8 mouse cellular contexts compared by ENCODE assay signal in the genomic region with DNA sequence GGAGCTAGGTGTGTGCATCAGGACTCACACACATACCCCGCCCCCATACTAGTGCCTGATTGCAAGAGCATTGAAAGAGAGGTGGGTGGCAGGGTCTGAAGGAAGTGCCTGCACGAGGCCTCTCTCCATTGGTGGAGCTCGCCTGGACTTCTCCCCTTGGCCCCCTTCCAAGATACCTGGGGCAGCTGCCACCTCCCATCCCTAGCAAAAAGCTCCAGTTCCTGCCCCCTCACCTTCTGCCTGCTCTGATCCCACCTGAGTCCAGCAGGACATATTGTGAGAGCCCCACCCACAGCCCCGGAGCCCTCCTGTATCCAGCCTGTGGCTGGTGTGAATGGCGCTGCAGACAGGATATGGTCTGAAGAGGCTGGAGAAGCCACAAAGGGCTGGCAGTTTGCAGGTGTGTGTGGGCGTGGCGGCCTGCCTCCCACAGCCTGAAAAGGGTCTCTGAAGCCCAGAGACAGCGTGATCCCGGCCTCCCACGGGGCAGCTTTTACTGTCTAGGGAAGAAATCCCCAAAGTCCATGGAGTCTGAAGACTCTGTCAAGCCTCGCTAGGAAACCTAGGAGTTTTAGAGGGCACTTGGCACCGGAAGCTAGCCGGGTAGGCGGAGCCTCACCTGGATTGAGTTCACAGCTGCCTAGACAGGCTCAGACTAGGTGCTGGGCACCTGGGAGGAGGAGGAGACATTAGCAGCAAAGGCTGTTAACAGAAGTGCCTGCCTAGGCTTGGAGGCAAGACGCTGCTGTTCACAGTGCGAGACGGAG. TPM values are rescaled to one million over a fixed set of nuclear protein-coding genes. Genes with fewer than 3 reads are reported as not detected.
DNase-seq lines count a peak whose midpoint lies in the region; ATAC-seq and TF ChIP-seq lines count a peak whose summit lies in the region.

No protein-coding gene starts in this region.

- 14% methylated on average over 17 of the region's 17 CpGs for WGBS in neural tube, embryonic 11.5 days
- 18% methylated on average over 17 of the region's 17 CpGs for WGBS in hindbrain, embryonic 12.5 days
- 10% methylated on average over 17 of the region's 17 CpGs for WGBS in limb, embryonic 14.5 days
- WGBS in midbrain, embryonic 16.5 days, result 23% methylated on average over 17 of the region's 17 CpGs

- no peak for ATAC-seq in neural tube, embryonic 11.5 days (ENCODE audit: insufficient read depth, low FRiP score, low TSS enrichment)
- no peak for ATAC-seq in hindbrain, embryonic 12.5 days (ENCODE audit: low FRiP score)
- 0 out of 2 replicates have a peak, but pooled peaks have one; percentile 12 for ATAC-seq in limb, embryonic 14.5 days (ENCODE audit: low FRiP score, low read depth)
- ATAC-seq in midbrain, embryonic 16.5 days, result no peak

- no peaks in the 10 kb centered on the region for H3K36me3 ChIP-seq in neural tube, embryonic 11.5 days (ENCODE audit: control insufficient read depth, insufficient read depth, low read length)
- no peaks in the 10 kb centered on the region for H3K36me3 ChIP-seq in hindbrain, embryonic 12.5 days
- no peaks in the 10 kb centered on the region for H3K36me3 ChIP-seq in limb, embryonic 14.5 days (ENCODE audit: control insufficient read depth, insufficient read depth, low read length)
- H3K36me3 ChIP-seq in midbrain, embryonic 16.5 days (ENCODE audit: control insufficient read depth, insufficient read depth, low read length), result no peaks in the 10 kb centered on the region

- no peak overlapping the region for H3K27ac ChIP-seq in neural tube, embryonic 11.5 days (ENCODE audit: low read depth, low read length)
- no peak overlapping the region for H3K27ac ChIP-seq in hindbrain, embryonic 12.5 days
- H3K27ac ChIP-seq in limb, embryonic 14.5 days (replicated peaks; ENCODE audit: low read depth, low read length), result 0 out of 2 replicates have a peak overlapping the region, but pooled peaks have one; percentile 5
- no peak overlapping the region for H3K27ac ChIP-seq in midbrain, embryonic 16.5 days (ENCODE audit: low read length)

- DNase-seq in neural tube, embryonic 11.5 days (ENCODE audit: low spot score), result no peak
- no peak for DNase-seq in neural tube, embryonic 10.5 days (ENCODE audit: extremely low spot score, low spot score)
- peak; percentile 13 for DNase-seq in limb, embryonic 14.5 days (ENCODE audit: low spot score)
- DNase-seq in right cerebral cortex, postnatal 25 days, result no peak
- no peak for DNase-seq in right cerebral cortex, adult 18-20 months
- no peak for DNase-seq in embryo, embryonic 10 days (ENCODE audit: low spot score)

- H3K27me3 ChIP-seq in neural tube, embryonic 11.5 days (ENCODE audit: control insufficient read depth, insufficient read depth, low read length), result 0 out of 2 replicates have a peak, but pooled peaks cover 5% of the 10 kb centered on the region
- peaks cover 12% of the 10 kb centered on the region; the same call in 1 of the 2 replicates for H3K27me3 ChIP-seq in hindbrain, embryonic 12.5 days
- no peaks in the 10 kb centered on the region; the same call in 1 of the 2 replicates for H3K27me3 ChIP-seq in limb, embryonic 14.5 days (ENCODE audit: control insufficient read depth, insufficient read depth, low read length)
- no peaks in the 10 kb centered on the region for H3K27me3 ChIP-seq in midbrain, embryonic 16.5 days (ENCODE audit: control insufficient read depth, insufficient read depth, low read depth, low read length)

- peak; percentile 48; the same call in 1 of the 2 replicates for TF ChIP-seq POLR2A in limb, embryonic 14.5 days (IDR thresholded peaks at IDR 0.05; ENCODE audit: borderline replicate concordance, extremely low read depth, insufficient read depth, insufficient read length)

- H3K4me1 ChIP-seq in neural tube, embryonic 11.5 days (ENCODE audit: control insufficient read depth, insufficient read depth, low read length), result peaks cover 16% of the 10 kb centered on the region
- peaks cover 29% of the 10 kb centered on the region for H3K4me1 ChIP-seq in hindbrain, embryonic 12.5 days
- H3K4me1 ChIP-seq in limb, embryonic 14.5 days (ENCODE audit: control insufficient read depth, insufficient read depth, low read length), result peaks cover 19% of the 10 kb centered on the region
- H3K4me1 ChIP-seq in midbrain, embryonic 16.5 days (ENCODE audit: control insufficient read depth, insufficient read depth, low read length), result peaks cover 24% of the 10 kb centered on the region

- peak overlapping the region; percentile 12; the same call in 1 of the 2 replicates for H3K4me2 ChIP-seq in neural tube, embryonic 11.5 days (ENCODE audit: low read depth)
- H3K4me2 ChIP-seq in hindbrain, embryonic 12.5 days (replicated peaks), result peak overlapping the region; percentile 36
- peak overlapping the region; percentile 41 for H3K4me2 ChIP-seq in limb, embryonic 14.5 days (replicated peaks; ENCODE audit: low read depth, low read length, severe bottlenecking)
- peak overlapping the region; percentile 47 for H3K4me2 ChIP-seq in midbrain, embryonic 16.5 days (ENCODE audit: low read length)

- peak overlapping the region; percentile 18; the same call in 1 of the 2 replicates for H3K9ac ChIP-seq in neural tube, embryonic 11.5 days (ENCODE audit: low read length)
- H3K9ac ChIP-seq in hindbrain, embryonic 12.5 days, result 0 out of 2 replicates have a peak overlapping the region, but pooled peaks have one; percentile 5
- peak overlapping the region; percentile 36; the same call in 1 of the 2 replicates for H3K9ac ChIP-seq in limb, embryonic 14.5 days (ENCODE audit: low read depth, low read length, severe bottlenecking)
- H3K9ac ChIP-seq in midbrain, embryonic 16.5 days (ENCODE audit: low read depth, low read length), result peak overlapping the region; percentile 51

- H3K4me3 ChIP-seq in neural tube, embryonic 11.5 days (ENCODE audit: low read depth, low read length), result no peak overlapping the region
- peak overlapping the region; percentile 15; the same call in 1 of the 2 replicates for H3K4me3 ChIP-seq in hindbrain, embryonic 12.5 days
- H3K4me3 ChIP-seq in limb, embryonic 14.5 days (replicated peaks; ENCODE audit: low read length), result peak overlapping the region; percentile 26
- peak overlapping the region; percentile 25 for H3K4me3 ChIP-seq in midbrain, embryonic 16.5 days (ENCODE audit: low read depth, low read length)

- H3K9me3 ChIP-seq in neural tube, embryonic 11.5 days (ENCODE audit: control insufficient read depth, low read length), result no peaks in the 10 kb centered on the region
- H3K9me3 ChIP-seq in hindbrain, embryonic 12.5 days (replicated peaks), result no peaks in the 10 kb centered on the region
- no peaks in the 10 kb centered on the region for H3K9me3 ChIP-seq in limb, embryonic 14.5 days (ENCODE audit: control insufficient read depth, low read length)
- no peaks in the 10 kb centered on the region for H3K9me3 ChIP-seq in midbrain, embryonic 16.5 days (replicated peaks; ENCODE audit: control insufficient read depth, low read length, poor library complexity, severe bottlenecking)

RNA-seq across cellular contexts. Expression of gene Adgrg1, which starts 2.3 kb away (rescaled TPM):
- polyA plus RNA-seq in neural tube, embryonic 11.5 days (2014; fragmentation: Nextera tagmentation; extraction: Ambion mirVana), result 133 and 140 TPM in 2 replicates
- polyA plus RNA-seq in hindbrain, embryonic 12.5 days (2016; fragmentation: Nextera tagmentation; extraction: Ambion mirVana), result 187 and 194 TPM in 2 replicates
- polyA plus RNA-seq in limb, embryonic 14.5 days (2012; rRNA removed), result 25.6 and 35.2 TPM in 2 replicates
- polyA plus RNA-seq in limb, embryonic 14.5 days (2014; fragmentation: Nextera tagmentation; extraction: Ambion mirVana), result 17.6 and 20.4 TPM in 2 replicates
- polyA plus RNA-seq in midbrain, embryonic 16.5 days (2015; fragmentation: Nextera tagmentation; extraction: Ambion mirVana), result 147 and 153 TPM in 2 replicates

RNA-seq across cellular contexts. Expression of gene Adgrg3, which starts 40.7 kb away (rescaled TPM):
- 3.5 and 4.1 TPM in 2 replicates for polyA plus RNA-seq in neural tube, embryonic 11.5 days (2014; fragmentation: Nextera tagmentation; extraction: Ambion mirVana)
- polyA plus RNA-seq in hindbrain, embryonic 12.5 days (2016; fragmentation: Nextera tagmentation; extraction: Ambion mirVana), result 1.9 TPM in 2 replicates
- 6.7 and 8.0 TPM in 2 replicates for polyA plus RNA-seq in limb, embryonic 14.5 days (2012; rRNA removed)
- polyA plus RNA-seq in limb, embryonic 14.5 days (2014; fragmentation: Nextera tagmentation; extraction: Ambion mirVana), result 3.3 and 4.3 TPM in 2 replicates
- 0.56 and 0.64 TPM in 2 replicates for polyA plus RNA-seq in midbrain, embryonic 16.5 days (2015; fragmentation: Nextera tagmentation; extraction: Ambion mirVana)

RNA-seq across cellular contexts. Expression of gene Adgrg5, which starts 53.3 kb away (rescaled TPM):
- polyA plus RNA-seq in neural tube, embryonic 11.5 days (2014; fragmentation: Nextera tagmentation; extraction: Ambion mirVana), result 0.31 TPM in 1 of 2 replicates, not detected in the other
- polyA plus RNA-seq in hindbrain, embryonic 12.5 days (2016; fragmentation: Nextera tagmentation; extraction: Ambion mirVana), result 0.12 TPM in 1 of 2 replicates, not detected in the other
- polyA plus RNA-seq in limb, embryonic 14.5 days (2012; rRNA removed), result 0.45 and 0.90 TPM in 2 replicates
- 0.23 and 0.33 TPM in 2 replicates for polyA plus RNA-seq in limb, embryonic 14.5 days (2014; fragmentation: Nextera tagmentation; extraction: Ambion mirVana)
- 0.62 TPM in 1 of 2 replicates, not detected in the other for polyA plus RNA-seq in midbrain, embryonic 16.5 days (2015; fragmentation: Nextera tagmentation; extraction: Ambion mirVana)

RNA-seq across cellular contexts. Expression of gene Ccdc102a, which starts 58.9 kb away (rescaled TPM):
- 20.1 and 20.2 TPM in 2 replicates for polyA plus RNA-seq in neural tube, embryonic 11.5 days (2014; fragmentation: Nextera tagmentation; extraction: Ambion mirVana)
- polyA plus RNA-seq in hindbrain, embryonic 12.5 days (2016; fragmentation: Nextera tagmentation; extraction: Ambion mirVana), result 30.8 and 30.9 TPM in 2 replicates
- 60.1 and 60.7 TPM in 2 replicates for polyA plus RNA-seq in limb, embryonic 14.5 days (2012; rRNA removed)
- 52.9 and 66.3 TPM in 2 replicates for polyA plus RNA-seq in limb, embryonic 14.5 days (2014; fragmentation: Nextera tagmentation; extraction: Ambion mirVana)
- polyA plus RNA-seq in midbrain, embryonic 16.5 days (2015; fragmentation: Nextera tagmentation; extraction: Ambion mirVana), result 3.4 and 3.8 TPM in 2 replicates
